Mouse (Mus musculus): ENCODE data around the gene Mdk.

DNA sequence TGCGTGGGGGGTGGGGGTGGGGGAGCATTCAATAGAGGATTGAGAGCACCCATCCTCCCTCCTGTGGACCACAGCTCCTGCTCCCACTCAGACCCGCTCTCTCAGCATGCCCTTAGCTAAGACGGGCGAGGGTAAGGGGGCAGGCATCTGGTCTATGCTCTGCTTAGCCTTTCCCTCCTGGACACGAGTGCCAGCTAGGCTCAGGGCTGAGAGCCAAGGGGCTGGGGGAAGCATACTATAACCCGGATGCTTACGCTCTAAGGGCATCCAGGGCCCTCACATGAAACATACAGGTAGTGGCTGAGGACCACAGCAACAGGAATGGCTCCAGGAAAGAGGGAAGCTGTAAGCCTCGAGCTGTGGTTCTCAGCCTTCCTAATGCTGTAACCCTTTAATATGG, 26.0 kb upstream of the Mdk start:
- TF ChIP-seq POLR2A (IDR thresholded peaks at IDR 0.05; ENCODE audit: insufficient read depth, low read depth, low read length) = no peak
- TF ChIP-seq CTCF (IDR thresholded peaks at IDR 0.05; ENCODE audit: insufficient read depth, low read depth, low read length) = no peak

Data from olfactory bulb, adult 2 months (tissue).